Mouse (Mus musculus): ENCODE measurements around the gene Mlxipl.

The Mlxipl gene

GRCm38 (mm10) chr5:135080539-135080938 lies 9.2 kb upstream of the Mlxipl start:
- no peak for DNase-seq

GRCm38 (mm10) chr5:135086871-135087270 lies 2.8 kb upstream of the Mlxipl start:
- DNase-seq: no peak

DNA sequence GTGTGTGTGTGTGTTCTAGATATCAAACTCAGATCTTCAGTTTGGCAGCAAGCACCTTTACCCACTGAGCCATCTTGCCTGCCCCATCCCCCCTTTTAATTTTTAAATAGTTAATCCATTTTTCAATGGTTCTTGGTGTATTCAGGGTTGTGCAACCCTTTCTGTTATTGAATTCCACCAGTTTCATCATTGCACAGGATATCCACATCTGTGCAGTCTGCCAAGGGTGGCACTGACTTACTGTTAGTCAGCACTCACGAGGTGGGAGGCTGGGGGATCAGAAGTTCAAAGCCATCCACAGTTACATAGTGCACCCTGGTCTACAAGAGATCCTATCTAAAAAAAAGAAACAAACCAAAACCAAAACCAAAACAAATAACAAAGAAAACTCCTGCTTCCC lies 11.3 kb downstream of the Mlxipl start:
- no peak for DNase-seq

- DNase-seq: no peak
These were observed 14.4 kb downstream of the Mlxipl start for GRCm38 (mm10) chr5:135103999-135104660.

GRCm38 (mm10) chr5:135106758-135107256 lies 17.1 kb downstream of the Mlxipl start:
- peak; percentile 86 to 91 for DNase-seq

GRCm38 (mm10) chr5:135107521-135108501 lies 18.1 kb downstream of the Mlxipl start:
- peak; percentile 69 to 83 for DNase-seq

GRCm38 (mm10) chr5:135109017-135109416 lies 19.3 kb downstream of the Mlxipl start:
- DNase-seq: no peak

- no peak for DNase-seq
These were observed 19.7 kb downstream of the Mlxipl start for GRCm38 (mm10) chr5:135109426-135109825.

DNA sequence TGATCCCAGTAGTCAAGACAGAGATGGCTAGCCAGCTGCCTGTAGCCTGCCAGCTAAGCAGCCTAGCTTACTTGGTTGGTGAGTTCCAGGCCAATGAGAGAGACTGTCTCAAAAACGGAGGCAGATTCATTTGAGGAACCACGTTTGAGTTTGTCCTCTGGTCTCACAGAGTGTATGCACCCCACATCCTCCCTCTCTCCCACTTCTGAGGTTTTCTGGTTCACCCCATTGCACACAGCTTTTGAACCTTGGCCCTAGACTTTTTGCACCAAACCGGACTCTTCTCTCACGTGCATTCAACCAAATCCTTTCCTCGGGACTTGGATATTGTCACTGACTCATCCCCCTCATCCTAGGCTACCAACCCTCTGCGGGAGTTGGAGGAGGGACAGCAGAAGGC lies 20.3 kb downstream of the Mlxipl start:
- no peak for DNase-seq

GRCm38 (mm10) chr5:135113782-135114181 lies 24.1 kb downstream of the Mlxipl start:
- DNase-seq: no peak

- no peak for DNase-seq
These were observed 25.6 kb downstream of the Mlxipl start for GRCm38 (mm10) chr5:135115241-135115640.

- DNase-seq: peak; percentile 65 to 67
These were observed 28.9 kb downstream of the Mlxipl start for GRCm38 (mm10) chr5:135118589-135119081.

DNA sequence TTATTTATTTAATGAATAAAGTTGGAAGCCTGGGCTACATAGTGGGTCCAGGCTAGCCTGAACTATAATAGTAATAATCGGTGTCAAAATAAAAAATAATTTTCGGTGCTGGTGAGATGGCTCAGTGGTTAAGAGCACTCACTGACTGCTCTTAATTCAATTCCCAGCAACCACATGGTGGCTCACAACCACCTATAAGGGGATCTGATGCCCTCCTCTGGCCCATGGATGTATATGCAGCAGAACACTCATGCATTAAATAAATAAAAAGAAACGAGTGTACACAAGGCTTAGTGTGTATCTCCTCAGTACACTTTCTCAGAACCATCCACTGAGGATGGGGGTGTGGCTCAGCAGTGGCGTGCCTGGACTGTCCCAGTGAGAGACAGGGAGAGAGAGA lies 31.1 kb downstream of the Mlxipl start:
- no peak for DNase-seq

DNA sequence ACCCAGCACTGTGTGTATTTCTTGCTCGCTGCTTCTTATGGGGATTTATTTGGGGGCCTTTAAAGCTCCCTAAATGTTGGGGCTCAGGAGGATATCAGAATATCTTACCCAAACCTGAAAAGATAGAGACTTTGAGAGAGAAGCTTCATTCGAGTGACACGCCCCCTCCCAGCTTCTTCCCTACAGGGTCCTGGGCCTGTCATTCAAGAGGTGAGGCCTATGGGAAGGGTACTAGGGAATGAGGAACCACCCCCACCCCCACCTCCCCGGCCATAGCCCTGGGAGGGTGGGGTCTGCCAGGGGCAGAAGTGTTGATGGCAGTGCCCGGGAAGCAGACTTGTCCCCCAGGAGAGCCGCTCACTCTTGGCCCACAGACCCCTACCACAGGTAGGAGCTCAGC lies 36.4 kb downstream of the Mlxipl start:
- no peak for DNase-seq

- DNase-seq: no peak
These were observed 38.0 kb downstream of the Mlxipl start for GRCm38 (mm10) chr5:135127669-135128068.

DNA sequence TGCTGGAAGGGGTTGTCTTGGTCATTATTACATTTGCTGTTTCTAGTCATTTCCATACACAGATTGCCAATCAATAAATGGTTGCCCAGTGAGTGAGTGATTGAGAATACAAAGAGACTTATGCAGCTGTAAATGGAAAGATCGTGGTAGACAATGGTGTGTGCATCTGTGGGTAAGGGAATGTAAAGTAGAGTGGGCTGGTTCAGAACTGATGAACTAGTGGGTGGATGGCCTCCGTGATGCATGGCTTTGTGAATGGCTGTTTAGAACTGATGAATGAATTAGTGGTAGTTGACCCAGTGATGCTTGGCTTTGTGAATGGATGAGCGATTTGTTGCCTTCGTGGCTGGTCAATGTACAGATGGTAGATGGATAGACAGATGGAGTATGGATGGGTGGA lies 40.1 kb downstream of the Mlxipl start:
- no peak for DNase-seq

DNA sequence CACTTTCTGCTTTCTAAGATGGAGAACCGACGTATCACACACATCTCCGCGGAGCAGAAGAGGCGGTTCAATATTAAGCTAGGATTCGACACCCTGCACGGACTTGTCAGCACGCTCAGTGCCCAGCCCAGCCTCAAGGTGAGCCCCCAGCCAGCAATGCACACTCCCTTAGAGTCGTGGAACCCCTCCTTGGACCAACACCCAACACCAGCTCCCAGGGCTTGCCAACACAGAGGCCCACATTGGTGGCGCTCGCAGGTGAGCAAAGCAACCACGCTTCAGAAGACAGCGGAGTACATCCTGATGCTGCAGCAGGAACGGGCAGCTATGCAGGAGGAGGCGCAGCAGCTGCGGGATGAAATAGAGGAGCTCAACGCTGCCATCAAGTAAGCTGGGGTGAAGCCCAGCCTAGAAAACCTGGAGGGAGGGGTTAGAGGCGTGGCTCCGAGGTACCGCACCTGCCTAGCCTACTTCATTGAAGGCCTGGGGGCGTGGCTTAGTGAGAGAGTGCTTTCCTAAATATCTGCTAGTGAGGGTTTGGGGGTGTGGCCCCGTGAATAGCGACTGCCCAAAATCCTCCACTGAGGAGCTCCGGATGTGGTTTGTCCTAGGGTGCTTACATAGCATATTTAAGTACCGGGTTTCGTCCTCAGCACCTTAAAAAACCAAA lies 44.2 kb downstream of the Mlxipl start:
- peak; percentile 85 to 90 for DNase-seq

GRCm38 (mm10) chr5:135134534-135134933 lies 44.8 kb downstream of the Mlxipl start:
- peak; percentile 33 to 34 for DNase-seq

DNA sequence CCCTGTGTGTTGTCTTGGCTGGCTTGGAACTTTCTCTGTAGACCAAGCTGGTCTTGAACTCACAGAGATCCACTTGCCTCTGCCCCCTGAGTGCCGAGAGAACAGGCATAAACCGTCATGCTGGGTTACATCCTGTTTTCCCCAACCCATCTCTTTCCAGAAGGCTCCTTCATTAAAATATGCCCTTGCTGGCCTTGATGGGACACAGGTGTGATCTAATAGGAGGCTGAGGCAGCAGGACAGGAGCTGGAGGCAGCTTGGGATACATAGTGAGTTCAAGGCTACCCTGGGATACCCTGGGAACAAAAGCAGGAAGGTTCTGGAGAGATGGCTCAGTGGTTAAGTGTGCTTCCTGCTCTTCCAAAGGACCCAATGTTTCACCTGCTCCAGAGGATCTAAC lies 50.2 kb downstream of the Mlxipl start:
- DNase-seq: no peak

DNA sequence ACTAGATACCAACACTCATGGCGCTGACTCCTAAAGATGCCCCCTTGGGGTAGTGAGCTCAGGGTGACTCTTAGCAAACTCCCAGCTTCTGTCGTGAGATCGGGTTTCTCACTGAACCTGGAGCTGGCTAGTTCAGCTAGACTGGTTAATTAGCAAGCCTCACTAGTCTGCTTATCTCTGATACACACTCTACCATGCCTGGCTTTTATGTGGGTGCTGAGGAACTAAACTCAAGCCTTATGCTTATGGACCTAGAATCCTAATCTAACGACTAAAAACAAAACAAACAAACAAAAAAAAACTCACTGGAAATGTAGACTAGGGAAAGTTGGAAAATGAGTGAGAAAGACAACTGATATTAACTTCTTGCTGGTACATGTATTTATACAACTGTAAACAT lies 54.8 kb downstream of the Mlxipl start:
- DNase-seq: no peak

DNA sequence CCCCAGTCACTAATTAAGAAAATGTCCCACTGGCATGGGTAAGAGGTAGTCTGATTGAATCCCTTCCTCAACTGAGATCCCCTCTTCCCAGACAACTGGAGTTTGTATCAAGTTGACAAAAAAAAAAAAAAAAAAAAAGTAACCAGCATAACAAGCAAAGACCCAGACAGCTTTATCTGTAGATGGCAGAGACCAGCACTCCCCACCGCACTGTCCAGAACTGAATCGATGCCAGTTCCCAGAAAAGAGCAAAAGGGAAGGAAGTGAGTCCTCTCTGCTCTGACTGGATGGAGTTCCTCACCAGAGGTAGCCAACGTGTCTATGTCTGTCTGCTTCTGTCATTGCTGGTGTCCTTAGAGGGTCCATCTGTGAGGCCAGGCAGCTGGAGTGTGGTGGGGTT lies 55.8 kb downstream of the Mlxipl start:
- no peak for DNase-seq

DNA sequence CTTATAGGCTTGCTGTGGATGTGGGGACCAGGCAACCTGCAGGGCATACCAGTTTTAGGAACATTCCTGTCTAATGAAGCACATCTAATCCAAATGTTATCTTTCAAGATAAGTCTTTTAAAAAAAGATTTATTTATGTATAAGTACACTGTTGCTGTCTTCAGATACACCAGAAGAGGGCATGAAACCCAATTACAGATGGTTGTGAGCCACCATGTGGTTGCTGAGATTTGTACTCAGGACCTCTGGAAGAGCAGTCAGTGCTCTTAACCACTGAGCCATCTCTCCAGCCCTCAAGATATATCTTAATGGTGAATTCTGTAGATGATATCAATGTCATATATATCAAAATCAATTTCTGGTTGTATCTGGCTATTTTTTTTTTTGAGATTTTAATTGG lies 56.3 kb downstream of the Mlxipl start:
- no peak for DNase-seq

DNA sequence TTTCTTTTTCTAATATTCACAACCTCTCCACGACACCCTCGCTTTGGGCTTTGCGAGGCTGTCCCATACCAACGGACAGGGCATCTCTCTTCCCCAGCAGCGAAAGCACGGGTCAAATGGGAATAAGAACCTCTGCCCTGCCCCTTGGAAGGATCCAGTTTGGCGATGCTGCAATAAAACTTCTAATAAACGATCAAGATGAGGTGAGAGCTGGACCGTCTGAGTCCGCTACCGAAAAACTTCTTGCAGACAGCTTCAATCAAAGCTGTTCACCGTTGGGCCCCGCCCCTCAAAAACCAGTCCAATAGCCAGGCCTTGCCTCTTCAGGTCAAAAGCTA lies 59.0 kb downstream of the Mlxipl start:
- no peak for DNase-seq

Data from lung, adult 18-20 months (tissue).